In the genomic region with DNA sequence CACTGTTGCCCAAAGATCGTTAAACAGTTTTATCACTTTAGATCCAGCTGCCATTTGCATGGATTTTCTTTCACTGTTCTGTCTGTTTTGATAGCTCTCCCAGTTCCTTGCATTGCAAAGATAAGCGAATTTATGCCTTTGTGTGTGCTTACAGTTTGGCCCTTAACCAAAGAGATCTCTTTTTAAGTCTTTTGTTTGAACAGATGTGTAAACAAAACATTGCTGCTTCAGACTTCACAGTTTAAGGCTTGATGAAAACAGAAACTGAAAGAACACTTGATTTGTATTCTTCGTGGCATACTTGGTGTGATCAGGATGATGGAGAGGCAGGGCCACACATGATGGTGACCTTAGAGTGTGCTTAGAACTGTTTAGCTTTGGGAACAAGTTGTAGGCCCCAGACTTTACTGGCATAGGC, we compare ENCODE assay signal across 15 mouse cellular contexts.
DNase-seq lines count a peak whose midpoint lies in the region; ATAC-seq and TF ChIP-seq lines count a peak whose summit lies in the region.
"Had no signal": no experiment of that assay in that cellular context is flagged by ENCODE, and none has a peak within 500 bp of the region (broad histone marks: within the 10 kb centered on the region; RNA-seq: fewer than 3 reads in every experiment).

No protein-coding gene starts in this region.

- H3K9ac ChIP-seq in midbrain, embryonic 15.5 days = no peak overlapping the region
- H3K9ac ChIP-seq in liver, embryonic 14.5 days (replicated peaks) = 0 out of 2 replicates have a peak overlapping the region, but pooled peaks have one; percentile 13
- H3K9ac ChIP-seq: forebrain, postnatal 0 days; heart, embryonic 13.5 days; hindbrain, embryonic 12.5 days had no signal

- no peak for TF ChIP-seq CTCF in liver, embryonic 14.5 days (IDR thresholded peaks at IDR 0.05; ENCODE audit: low read depth)

- no peaks in the 10 kb centered on the region for H3K4me1 ChIP-seq in midbrain, embryonic 10.5 days
- no peaks in the 10 kb centered on the region for H3K4me1 ChIP-seq in midbrain, embryonic 15.5 days
- peaks cover 12 to 27% of the 10 kb centered on the region in 2 experiments for H3K4me1 ChIP-seq in liver, embryonic 14.5 days (replicated peaks; ENCODE audit: control insufficient read depth in 2 of 2, insufficient read depth in 2 of 2, low read length in 1 of 2)
- H3K4me1 ChIP-seq: heart, embryonic 13.5 days; hindbrain, embryonic 12.5 days had no signal

- H3K9me3 ChIP-seq in midbrain, embryonic 10.5 days (replicated peaks) = no peaks in the 10 kb centered on the region
- no peaks in the 10 kb centered on the region for H3K9me3 ChIP-seq in midbrain, embryonic 15.5 days
- H3K9me3 ChIP-seq in liver, embryonic 14.5 days (ENCODE audit: control insufficient read depth, low read length) = no peaks in the 10 kb centered on the region
- H3K9me3 ChIP-seq: heart, embryonic 13.5 days; hindbrain, embryonic 12.5 days had no signal

- no peaks in the 10 kb centered on the region for H3K27me3 ChIP-seq in midbrain, embryonic 10.5 days (ENCODE audit: low read depth, poor library complexity, severe bottlenecking)
- no peaks in the 10 kb centered on the region for H3K27me3 ChIP-seq in midbrain, embryonic 15.5 days (replicated peaks)
- H3K27me3 ChIP-seq in liver, embryonic 14.5 days (ENCODE audit: control insufficient read depth, insufficient read depth, low read length) = no peaks in the 10 kb centered on the region
- H3K27me3 ChIP-seq: heart, embryonic 13.5 days; hindbrain, embryonic 12.5 days had no signal

- no peak overlapping the region for H3K4me2 ChIP-seq in midbrain, embryonic 15.5 days
- peak overlapping the region; percentile 34; the same call in 1 of the 2 replicates for H3K4me2 ChIP-seq in liver, embryonic 14.5 days (ENCODE audit: low read depth)
- H3K4me2 ChIP-seq: heart, embryonic 13.5 days; hindbrain, embryonic 12.5 days; midbrain, embryonic 11.5 days had no signal

- TF ChIP-seq EP300 in liver, embryonic 14.5 days (IDR thresholded peaks at IDR 0.05; ENCODE audit: low read depth) = peak; percentile 95

- 73% methylated on average over 3 of the region's 3 CpGs for WGBS in midbrain, embryonic 10.5 days
- WGBS in midbrain, embryonic 15.5 days = 64% methylated on average over 3 of the region's 3 CpGs
- 23% methylated on average over 3 of the region's 3 CpGs for WGBS in liver, embryonic 14.5 days (ENCODE audit: insufficient replicate concordance)

- H3K36me3 ChIP-seq in midbrain, embryonic 10.5 days = peaks cover 8% of the 10 kb centered on the region
- H3K36me3 ChIP-seq in midbrain, embryonic 15.5 days (replicated peaks) = no peaks in the 10 kb centered on the region
- no peaks in the 10 kb centered on the region; the same call in 1 of the 2 replicates for H3K36me3 ChIP-seq in liver, embryonic 14.5 days (replicated peaks; ENCODE audit: control insufficient read depth, insufficient read depth, low read depth)

- H3K4me3 ChIP-seq in midbrain, embryonic 10.5 days = no peak overlapping the region
- H3K4me3 ChIP-seq in midbrain, embryonic 15.5 days = no peak overlapping the region
- no peak overlapping the region for H3K4me3 ChIP-seq in liver, embryonic 14.5 days (ENCODE audit: insufficient read depth in 1 of 2, low read depth in 2 of 2, low read length in 2 of 2)
- H3K4me3 ChIP-seq: heart, embryonic 13.5 days; hindbrain, embryonic 12.5 days had no signal

- 0 out of 2 replicates have a peak overlapping the region, but pooled peaks have one; percentile 6 for H3K27ac ChIP-seq in midbrain, embryonic 10.5 days (replicated peaks)
- H3K27ac ChIP-seq in midbrain, embryonic 15.5 days = no peak overlapping the region
- peak overlapping the region; percentile 52 for H3K27ac ChIP-seq in liver, embryonic 14.5 days
- H3K27ac ChIP-seq: heart, embryonic 13.5 days; hindbrain, embryonic 12.5 days had no signal

- no peak for DNase-seq in midbrain, embryonic 10.5 days (ENCODE audit: low spot score)
- DNase-seq in c-Kit-positive CD71-positive TER-119-positive erythroid progenitor cells, embryonic 14.5 days (ENCODE audit: low spot score) = peak; percentile 48
- peak; percentile 43 to 55 (median 44) for DNase-seq in liver, embryonic 14.5 days (ENCODE audit: low read depth in 3 of 3, low spot score in 3 of 3)
- no peak for DNase-seq in cerebellum, postnatal 10 days
- no peak for DNase-seq in thymus, postnatal 0 days (ENCODE audit: low spot score)
- DNase-seq in cerebellum, adult 11-12 months = no peak
- DNase-seq: cerebellum, postnatal 25 days; forebrain, postnatal 0 days; gastrocnemius, postnatal 36 days; kidney, postnatal 4 days; left cerebral cortex, postnatal 4 days had no signal

- ATAC-seq in midbrain, embryonic 15.5 days (replicated peaks) = no peak
- ATAC-seq in liver, embryonic 14.5 days (ENCODE audit: insufficient read depth) = peak; percentile 74; the same call in 1 of the 2 replicates
- ATAC-seq: forebrain, postnatal 0 days had no signal

Comparison
In these comparisons a context has a peak if more than half of its experiments do, and no peak if none do; other contexts are left out.
1. DNase-seq: peak in c-Kit-positive CD71-positive TER-119-positive erythroid progenitor cells, embryonic 14.5 days (single experiment) and liver, embryonic 14.5 days (3 of 3); none in midbrain, embryonic 10.5 days (single experiment), cerebellum, postnatal 10 days (0 of 2), thymus, postnatal 0 days (single experiment) and cerebellum, adult 11-12 months (single experiment).